8 mouse cellular contexts compared by ENCODE assay signal in the genomic region with DNA sequence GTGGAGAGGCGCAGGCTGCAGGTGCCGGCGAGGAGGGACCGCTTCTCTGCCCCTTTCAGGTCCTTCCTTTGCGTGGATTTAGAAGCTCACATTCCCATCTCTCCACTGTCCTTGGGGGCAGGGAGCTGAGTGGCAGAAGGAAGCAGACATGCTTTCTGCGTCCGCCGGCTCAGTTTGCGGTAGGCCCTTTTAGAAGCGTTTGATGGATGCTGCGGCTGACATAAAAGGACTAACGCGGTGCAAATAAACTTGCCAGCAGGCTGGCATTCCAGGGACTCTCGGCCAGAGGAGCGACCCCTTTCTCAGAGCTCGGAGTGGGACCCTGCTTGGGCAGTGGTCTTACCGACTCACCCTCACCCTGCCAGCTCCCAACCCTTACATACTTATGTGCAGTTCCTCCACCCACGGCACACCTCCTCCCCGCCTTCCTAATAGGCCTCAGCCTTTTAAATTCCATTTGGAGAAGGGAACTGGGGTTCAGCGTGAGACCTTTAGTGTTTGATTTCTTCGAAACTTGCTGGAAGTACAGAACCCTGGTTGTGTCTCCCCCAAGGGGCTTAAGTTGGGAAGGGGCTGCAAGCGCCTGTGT. TPM values are rescaled to one million over a fixed set of nuclear protein-coding genes. Genes with fewer than 3 reads are reported as not detected.
DNase-seq lines count a peak whose midpoint lies in the region; ATAC-seq and TF ChIP-seq lines count a peak whose summit lies in the region.

No protein-coding gene starts in this region.

- H3K4me1 ChIP-seq in lung, embryonic 14.5 days (ENCODE audit: insufficient read depth): no peaks in the 10 kb centered on the region
- H3K4me1 ChIP-seq in heart, embryonic 13.5 days: peaks cover 30% of the 10 kb centered on the region
- no peaks in the 10 kb centered on the region for H3K4me1 ChIP-seq in liver, embryonic 14.5 days (replicated peaks; ENCODE audit: control insufficient read depth in 2 of 2, insufficient read depth in 2 of 2, low read length in 1 of 2)

- TF ChIP-seq EP300 in liver, embryonic 14.5 days (IDR thresholded peaks at IDR 0.05; ENCODE audit: low read depth): no peak

- peak; percentile 29 for DNase-seq in lung, embryonic 14.5 days
- DNase-seq in lung, postnatal 10 days: no peak
- DNase-seq in brain, adult 2 months (ENCODE audit: low read depth, low spot score): peak; percentile 54
- DNase-seq in liver, embryonic 14.5 days (ENCODE audit: low read depth in 3 of 3, low spot score in 3 of 3): no peak
- DNase-seq in left cerebral cortex, postnatal 36 days (ENCODE audit: low spot score in 2 of 2): no peak
- no peak for DNase-seq in layer of hippocampus, adult 11-12 months (ENCODE audit: low spot score)

- ATAC-seq in lung, embryonic 14.5 days (ENCODE audit: insufficient read depth): peak; percentile 19; the same call in 1 of the 2 replicates
- ATAC-seq in heart, embryonic 13.5 days (ENCODE audit: extremely low read depth, insufficient number of reproducible peaks, low FRiP score, low TSS enrichment): no peak
- no peak for ATAC-seq in liver, embryonic 14.5 days (ENCODE audit: insufficient read depth)
- ATAC-seq in inflammation-experienced regulatory T-cells, adult 6 months: no peak

- H3K9me3 ChIP-seq in lung, embryonic 14.5 days (ENCODE audit: low read depth, low read length): no peaks in the 10 kb centered on the region
- no peaks in the 10 kb centered on the region for H3K9me3 ChIP-seq in heart, embryonic 13.5 days
- H3K9me3 ChIP-seq in liver, embryonic 14.5 days (ENCODE audit: control insufficient read depth, low read length): no peaks in the 10 kb centered on the region

- peak overlapping the region; percentile 65 for H3K4me3 ChIP-seq in lung, embryonic 14.5 days (ENCODE audit: low read depth, low read length)
- peak overlapping the region; percentile 84 for H3K4me3 ChIP-seq in heart, embryonic 13.5 days
- peak overlapping the region; percentile 56 to 57 for H3K4me3 ChIP-seq in liver, embryonic 14.5 days (ENCODE audit: insufficient read depth in 1 of 2, low read depth in 2 of 2, low read length in 2 of 2)

- peak overlapping the region; percentile 64 for H3K9ac ChIP-seq in lung, embryonic 14.5 days
- peak overlapping the region; percentile 86 for H3K9ac ChIP-seq in heart, embryonic 13.5 days
- peak overlapping the region; percentile 15 for H3K9ac ChIP-seq in liver, embryonic 14.5 days (replicated peaks)

- no peak; the same call in 1 of the 2 replicates for TF ChIP-seq CTCF in lung, embryonic 14.5 days (IDR thresholded peaks at IDR 0.05; ENCODE audit: low read depth)
- no peak for TF ChIP-seq CTCF in liver, embryonic 14.5 days (IDR thresholded peaks at IDR 0.05; ENCODE audit: low read depth)

- H3K36me3 ChIP-seq in lung, embryonic 14.5 days (ENCODE audit: insufficient read depth): no peaks in the 10 kb centered on the region
- peaks cover 7% of the 10 kb centered on the region for H3K36me3 ChIP-seq in heart, embryonic 13.5 days
- no peaks in the 10 kb centered on the region for H3K36me3 ChIP-seq in liver, embryonic 14.5 days (replicated peaks; ENCODE audit: control insufficient read depth, insufficient read depth, low read depth)

- H3K27ac ChIP-seq in lung, embryonic 14.5 days (ENCODE audit: low read depth): peak overlapping the region; percentile 77
- peak overlapping the region; percentile 88 for H3K27ac ChIP-seq in heart, embryonic 13.5 days (replicated peaks)
- no peak overlapping the region for H3K27ac ChIP-seq in liver, embryonic 14.5 days

- H3K4me2 ChIP-seq in lung, embryonic 14.5 days: peak overlapping the region; percentile 88
- peak overlapping the region; percentile 94 for H3K4me2 ChIP-seq in heart, embryonic 13.5 days
- H3K4me2 ChIP-seq in liver, embryonic 14.5 days (ENCODE audit: low read depth): peak overlapping the region; percentile 81

- intact Hi-C loops in left cerebral cortex, postnatal 36 days (cut with DNase I): no loop called here

- H3K27me3 ChIP-seq in lung, embryonic 14.5 days (ENCODE audit: insufficient read depth, low read length): no peaks in the 10 kb centered on the region
- no peaks in the 10 kb centered on the region for H3K27me3 ChIP-seq in heart, embryonic 13.5 days (replicated peaks)
- no peaks in the 10 kb centered on the region for H3K27me3 ChIP-seq in liver, embryonic 14.5 days (ENCODE audit: control insufficient read depth, insufficient read depth, low read length)

- WGBS in lung, embryonic 14.5 days: 4% methylated on average over 22 of the region's 22 CpGs
- 5% methylated on average over 22 of the region's 22 CpGs for WGBS in heart, embryonic 13.5 days
- WGBS in liver, embryonic 14.5 days (ENCODE audit: insufficient replicate concordance): 11% methylated on average over 22 of the region's 22 CpGs

RNA-seq across cellular contexts. Expression of a gene that starts 8.5 kb away (rescaled TPM):
- polyA plus RNA-seq in lung, embryonic 14.5 days (2014; fragmentation: Nextera tagmentation; extraction: Ambion mirVana): 17.9 and 18.2 TPM in 2 replicates
- polyA plus RNA-seq in heart, embryonic 13.5 days (2015; fragmentation: Nextera tagmentation; extraction: Ambion mirVana): 47.6 and 55.3 TPM in 2 replicates
- polyA plus RNA-seq in liver, embryonic 14.5 days (2012; rRNA removed): 0.89 and 1.1 TPM in 2 replicates
- polyA plus RNA-seq in liver, embryonic 14.5 days (2014; fragmentation: Nextera tagmentation; extraction: Ambion mirVana): 1.2 TPM in 2 replicates
- total RNA-seq in left cerebral cortex, postnatal 36 days (2021): 100 to 1,000 TPM; 149 to 158 TPM
- 10 to 100 TPM in 1 of 3 experiments, 1 to 10 TPM in 2; 6.8 to 10.1 (median 8.8) TPM for polyA plus RNA-seq in inflammation-experienced regulatory T-cells, adult 6 months (2017; shearing (Covaris generic))

RNA-seq across cellular contexts. Expression of a gene that starts 32.9 kb away (rescaled TPM):
- polyA plus RNA-seq in lung, embryonic 14.5 days (2014; fragmentation: Nextera tagmentation; extraction: Ambion mirVana): not detected in 2 replicates
- polyA plus RNA-seq in heart, embryonic 13.5 days (2015; fragmentation: Nextera tagmentation; extraction: Ambion mirVana): not detected in 2 replicates
- not detected in 2 replicates for polyA plus RNA-seq in liver, embryonic 14.5 days (2012; rRNA removed)
- not detected in 2 replicates for polyA plus RNA-seq in liver, embryonic 14.5 days (2014; fragmentation: Nextera tagmentation; extraction: Ambion mirVana)
- not detected for total RNA-seq in left cerebral cortex, postnatal 36 days (2021)
- not detected for polyA plus RNA-seq in inflammation-experienced regulatory T-cells, adult 6 months (2017; shearing (Covaris generic))

Comparison
In these comparisons a context has a peak if more than half of its experiments do, and no peak if none do; other contexts are left out.
1. DNase-seq: peak in lung, embryonic 14.5 days (single experiment) and brain, adult 2 months (single experiment); none in lung, postnatal 10 days (single experiment), liver, embryonic 14.5 days (0 of 3), left cerebral cortex, postnatal 36 days (0 of 2) and layer of hippocampus, adult 11-12 months (single experiment).
2. H3K9ac ChIP-seq: peak in every context shown above with its lines; median percentile 86 in heart, embryonic 13.5 days; 64 in lung, embryonic 14.5 days; 15 in liver, embryonic 14.5 days.
3. Peak in every context shown above with its lines, with median percentiles within 50 percentile points of each other: H3K4me2 ChIP-seq and H3K4me3 ChIP-seq.